Mouse (Mus musculus) hindbrain, embryonic 16.5 days (tissue): ENCODE results near the gene Cox17. TPM values are rescaled to one million over a fixed set of nuclear protein-coding genes. Genes with fewer than 3 reads are reported as not detected.

Experiments used
- ATAC-seq: fragments of 200-750 bp; cut with Nextera tagmentation; 2 replicates; pipeline ENCODE4 v1.8.0; 2017; ENCODE audit warnings: moderate TSS enrichment, moderate library complexity
- H3K27ac ChIP-seq: fragments of 300-500 bp; sonication (generic); 2 replicates; pipeline ENCODE4 v1.5.1; 2014; ENCODE audit warnings: low read depth, mild to moderate bottlenecking, control low read depth, low read length, moderate library complexity
- H3K27me3 ChIP-seq: fragments of 300-500 bp; sonication (generic); replicated peaks from 2 replicates; pipeline ENCODE4 v1.6.1; 2014; ENCODE audit warnings: low read length; ENCODE audit not compliant: control insufficient read depth, insufficient read depth
- H3K36me3 ChIP-seq: fragments of 300-500 bp; sonication (generic); 2 replicates; pipeline ENCODE4 v1.6.1; 2014; ENCODE audit warnings: mild to moderate bottlenecking, low read length, moderate library complexity, mixed read lengths; ENCODE audit not compliant: control insufficient read depth, insufficient read depth
- H3K4me1 ChIP-seq: fragments of 300-500 bp; sonication (generic); 2 replicates; pipeline ENCODE4 v1.6.1; 2014; ENCODE audit warnings: low read depth, low read length; ENCODE audit not compliant: control insufficient read depth, insufficient read depth
- H3K4me2 ChIP-seq: fragments of 300-500 bp; sonication (generic); 2 replicates; pipeline ENCODE4 v1.6.1; 2014; ENCODE audit warnings: mild to moderate bottlenecking, low read length, control low read depth, moderate library complexity
- H3K4me3 ChIP-seq: fragments of 300-500 bp; sonication (generic); 2 replicates; pipeline ENCODE4 v1.5.1; 2014; ENCODE audit warnings: mild to moderate bottlenecking, low read length, control low read depth, moderate library complexity
- H3K9ac ChIP-seq: fragments of 300-500 bp; sonication (generic); 2 replicates; pipeline ENCODE4 v1.6.1; 2014; ENCODE audit warnings: low read depth, mild to moderate bottlenecking, control low read depth, low read length, moderate library complexity
- H3K9me3 ChIP-seq: fragments of 300-500 bp; sonication (generic); 2 replicates; pipeline ENCODE4 v1.6.1; 2014; ENCODE audit warnings: mild to moderate bottlenecking, low read length, moderate library complexity; ENCODE audit not compliant: control insufficient read depth
- WGBS: fragments of 180-500 bp; shearing (Covaris S2); extraction: QIAGEN DNeasy Blood & Tissue Kit; methylation state at CpG from one replicate; pipeline ENCODE4 v1.1.7; 2014; 5-methylcytosine and 5-hydroxymethylcytosine counted together
- polyA plus RNA-seq: library from polyadenylated mRNA; unstranded; fragments of >200 nt; fragmentation: Nextera tagmentation; extraction: Ambion mirVana; gene quantifications from 2 replicates; pipeline ENCODE4 v1.2.1, GENCODE M21; 2015

Cox17 gene
- polyA plus RNA-seq, 1 experiment from 2014 or later = 71.9 TPM

GRCm38 (mm10) chr16:38392126-38392894, 45.5 kb downstream of the Cox17 start:
- H3K9ac ChIP-seq = no peak overlapping the region
- H3K4me3 ChIP-seq = no peak overlapping the region
- WGBS = 83% methylated on average over 23 of the region's 23 CpGs
- ATAC-seq = no peak
- H3K4me2 ChIP-seq = no peak overlapping the region
- H3K36me3 ChIP-seq = no peaks in the 10 kb centered on the region
- no peaks in the 10 kb centered on the region for H3K4me1 ChIP-seq
- H3K27ac ChIP-seq = no peak overlapping the region
- no peaks in the 10 kb centered on the region for H3K27me3 ChIP-seq
- no peaks in the 10 kb centered on the region for H3K9me3 ChIP-seq

GRCm38 (mm10) chr16:38394191-38394618, 47.4 kb downstream of the Cox17 start:
- Histone ChIP-seq H3K9ac (no peak overlapping the region), H3K4me3 (no peak overlapping the region), H3K4me1 (peaks cover 2% of the 10 kb centered on the region), H3K27me3 (no peaks in the 10 kb centered on the region), H3K4me2 (no peak overlapping the region), H3K36me3 (no peaks in the 10 kb centered on the region), H3K9me3 (no peaks in the 10 kb centered on the region), H3K27ac (no peak overlapping the region)
- no peak for ATAC-seq
- WGBS = 90% methylated on average over 8 of the region's 8 CpGs

GRCm38 (mm10) chr16:38395060-38395730, 48.4 kb downstream of the Cox17 start:
- ATAC-seq = no peak
- H3K9me3 ChIP-seq = no peaks in the 10 kb centered on the region
- H3K27me3 ChIP-seq = no peaks in the 10 kb centered on the region
- no peak overlapping the region for H3K27ac ChIP-seq
- no peak overlapping the region for H3K4me2 ChIP-seq
- H3K4me3 ChIP-seq = no peak overlapping the region
- no peaks in the 10 kb centered on the region for H3K36me3 ChIP-seq
- H3K4me1 ChIP-seq = peaks cover 10% of the 10 kb centered on the region
- H3K9ac ChIP-seq = no peak overlapping the region
- WGBS = 77% methylated on average over 6 of the region's 6 CpGs

GRCm38 (mm10) chr16:38396155-38396554, 49.4 kb downstream of the Cox17 start:
- H3K4me3 ChIP-seq = no peak overlapping the region
- H3K36me3 ChIP-seq = no peaks in the 10 kb centered on the region
- no peaks in the 10 kb centered on the region for H3K27me3 ChIP-seq
- no peak overlapping the region for H3K27ac ChIP-seq
- no peak for ATAC-seq
- H3K4me2 ChIP-seq = no peak overlapping the region
- peaks cover 11% of the 10 kb centered on the region for H3K4me1 ChIP-seq
- 71% methylated on average over 13 of the region's 13 CpGs for WGBS
- no peak overlapping the region for H3K9ac ChIP-seq
- no peaks in the 10 kb centered on the region for H3K9me3 ChIP-seq

GRCm38 (mm10) chr16:38398266-38398665, 51.5 kb downstream of the Cox17 start:
- H3K36me3 ChIP-seq = no peaks in the 10 kb centered on the region
- no peak overlapping the region for H3K27ac ChIP-seq
- no peaks in the 10 kb centered on the region for H3K9me3 ChIP-seq
- no peak for ATAC-seq
- WGBS = 84% methylated on average over 6 of the region's 6 CpGs
- H3K27me3 ChIP-seq = no peaks in the 10 kb centered on the region
- no peak overlapping the region for H3K9ac ChIP-seq
- H3K4me2 ChIP-seq = no peak overlapping the region
- H3K4me3 ChIP-seq = no peak overlapping the region
- H3K4me1 ChIP-seq = peaks cover 11% of the 10 kb centered on the region

- no peak overlapping the region for H3K4me3 ChIP-seq
- no peaks in the 10 kb centered on the region for H3K27me3 ChIP-seq
- WGBS = 68% methylated on average over 3 of the region's 3 CpGs
- peaks cover 11% of the 10 kb centered on the region for H3K4me1 ChIP-seq
- no peaks in the 10 kb centered on the region for H3K9me3 ChIP-seq
- peak overlapping the region; percentile 59 for H3K9ac ChIP-seq
- H3K27ac ChIP-seq = peak overlapping the region; percentile 7
- H3K4me2 ChIP-seq = peak overlapping the region; percentile 66
- H3K36me3 ChIP-seq = no peaks in the 10 kb centered on the region
- no peak for ATAC-seq
These were observed 52.3 kb downstream of the Cox17 start for GRCm38 (mm10) chr16:38399076-38399475.

GRCm38 (mm10) chr16:38399531-38400231, 52.9 kb downstream of the Cox17 start:
- peak; percentile 96 for ATAC-seq

GRCm38 (mm10) chr16:38400311-38400960, 53.6 kb downstream of the Cox17 start:
- Histone ChIP-seq H3K27ac (peak overlapping the region; percentile 7), H3K9me3 (no peaks in the 10 kb centered on the region), H3K27me3 (no peaks in the 10 kb centered on the region), H3K4me3 (peak overlapping the region; percentile 33; the same call in 1 of the 2 replicates), H3K36me3 (no peaks in the 10 kb centered on the region), H3K4me1 (peaks cover 11% of the 10 kb centered on the region), H3K4me2 (peak overlapping the region; percentile 66), H3K9ac (peak overlapping the region; percentile 59; the same call in 1 of the 2 replicates)
- ATAC-seq = no peak; the same call in 1 of the 2 replicates
- WGBS = 70% methylated on average over 9 of the region's 9 CpGs

More at GRCm38 (mm10) chr16:38399531-38400231, 52.9 kb downstream of the Cox17 start:
- H3K36me3 ChIP-seq = no peaks in the 10 kb centered on the region
- H3K4me1 ChIP-seq = peaks cover 11% of the 10 kb centered on the region
- H3K9me3 ChIP-seq = no peaks in the 10 kb centered on the region
- peak overlapping the region; percentile 66 for H3K4me2 ChIP-seq
- H3K9ac ChIP-seq = peak overlapping the region; percentile 59
- peak overlapping the region; percentile 33 for H3K4me3 ChIP-seq
- 13% methylated on average over 17 of the region's 17 CpGs for WGBS
- H3K27me3 ChIP-seq = no peaks in the 10 kb centered on the region
- peak overlapping the region; percentile 7 for H3K27ac ChIP-seq
